Mouse (Mus musculus): ENCODE measurements around the gene Rrp36. TPM values are rescaled to one million over a fixed set of nuclear protein-coding genes. Genes with fewer than 3 reads are reported as not detected.

The Rrp36 gene
- polyA plus RNA-seq (2014; fragmentation: Illumina TruSeq; extraction: RNeasy Lipid Tissue Mini Kit (QIAGEN cat#74804); ENCODE audit: low read depth, low replicate concordance) = 3.3 TPM

DNA sequence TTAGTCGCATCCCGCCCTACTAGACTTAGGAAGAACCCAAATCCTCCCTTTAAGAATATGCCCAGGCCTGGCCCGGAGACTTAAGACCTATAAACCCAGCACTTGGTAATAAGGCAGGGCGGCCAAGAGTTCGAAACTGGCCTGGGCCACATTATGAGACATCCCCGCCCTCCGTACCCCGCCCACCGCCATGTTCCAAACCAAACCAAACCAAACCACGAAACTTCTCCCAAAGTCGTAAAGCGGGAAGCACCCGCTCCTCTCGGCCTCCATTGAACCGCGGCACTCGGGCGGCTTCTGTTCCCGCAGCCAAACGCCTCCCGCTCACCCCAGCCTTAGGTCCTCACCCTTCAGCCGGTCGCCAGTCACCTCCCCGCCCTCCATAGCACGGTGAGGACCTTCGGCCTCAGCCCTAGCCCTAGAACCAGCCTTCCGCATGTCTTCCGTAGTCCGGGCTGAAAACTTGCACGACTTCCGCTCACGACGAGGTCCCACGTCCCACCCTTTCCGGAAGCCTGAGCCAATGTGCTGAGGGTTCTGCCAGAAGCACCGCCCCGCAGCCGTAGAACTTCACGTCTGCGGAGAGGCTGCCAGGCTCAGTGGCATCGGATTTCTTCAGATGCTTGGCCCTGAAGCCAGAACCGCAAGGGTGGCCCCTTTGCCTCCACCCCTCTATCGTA is at the start of gene Rrp36:
Gene Rrp36 (minus strand): TSS at position 503 of the 680 bp plus-strand sequence.

DNA sequence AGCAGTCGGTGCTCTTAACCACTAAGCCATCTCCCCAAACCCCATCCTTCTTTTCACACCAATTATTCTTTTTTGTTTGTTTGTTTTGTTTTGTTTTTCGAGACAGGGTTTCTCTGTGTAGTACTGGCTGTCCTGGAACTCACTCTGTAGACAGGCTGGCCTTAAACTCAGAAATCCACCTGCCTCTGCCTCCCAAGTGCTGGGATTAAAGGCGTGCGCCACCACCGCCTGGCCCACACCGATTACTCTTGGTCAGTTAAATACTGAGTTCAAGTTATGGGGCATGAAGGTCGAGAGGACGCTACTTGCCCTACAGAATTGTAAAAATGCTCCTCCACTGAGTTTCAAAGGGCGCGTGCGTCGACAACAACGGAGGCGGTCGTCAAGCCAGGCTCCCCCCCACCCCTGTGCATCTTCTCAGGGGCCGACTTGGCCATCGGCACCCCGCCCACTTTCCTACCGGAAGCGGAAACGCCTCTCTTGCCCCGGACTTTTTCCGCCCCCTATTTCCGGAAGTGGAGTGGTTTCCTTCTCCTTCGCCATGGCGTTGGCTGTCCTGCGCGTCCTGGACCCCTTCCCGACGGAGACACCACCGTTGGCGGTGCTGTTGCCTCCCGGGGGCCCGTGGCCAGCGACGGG is 36.9 kb upstream of the Rrp36 start, which contains the start of gene Pex6:
Gene Pex6 (plus strand): TSS at position 505 of the 639 bp plus-strand sequence.

DNA sequence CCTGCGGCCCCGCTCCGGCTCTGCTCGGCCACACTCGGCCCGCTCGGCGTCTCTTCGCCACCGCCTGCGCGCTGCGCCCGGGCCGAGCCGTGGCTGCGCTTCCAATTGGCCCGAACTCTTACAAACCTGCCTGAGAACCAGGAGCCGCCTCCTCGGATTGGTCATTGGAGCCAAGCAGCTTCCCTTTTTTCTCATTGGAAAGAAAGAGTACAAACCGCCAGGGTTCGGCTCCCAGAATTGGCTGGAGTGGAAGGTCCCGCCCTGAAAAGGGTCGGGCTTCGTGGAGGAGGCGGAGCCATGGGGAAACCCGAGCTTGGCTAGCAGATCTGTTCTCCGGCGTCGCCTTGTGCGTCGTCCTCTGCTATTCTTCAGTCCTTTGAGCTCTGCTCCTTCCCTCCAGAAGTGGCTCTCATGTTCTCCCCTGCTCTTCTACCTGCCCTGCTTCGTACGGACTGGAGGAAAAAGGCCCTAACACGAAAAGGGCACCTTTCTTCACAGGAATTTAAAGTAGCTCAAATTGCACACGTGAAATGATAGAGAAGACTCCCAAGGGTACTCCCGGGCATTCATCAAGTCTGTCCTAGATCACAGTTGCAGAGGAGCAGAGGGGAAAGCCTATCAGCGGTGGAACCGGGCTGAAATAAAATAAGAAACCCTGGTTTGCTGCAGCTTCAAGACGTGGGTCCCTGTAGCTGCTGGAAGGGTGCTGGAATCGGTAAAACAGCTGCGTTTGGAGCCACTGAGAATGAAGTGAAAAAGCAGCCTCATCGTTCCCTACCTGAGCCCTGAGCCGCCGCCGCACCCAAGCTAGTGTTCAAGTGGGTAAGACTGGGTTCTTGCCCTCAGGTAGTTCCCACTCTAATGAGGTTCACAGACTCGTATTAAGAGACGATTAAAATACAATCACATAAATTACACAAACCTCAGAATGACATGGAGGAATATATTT is 31.0 kb upstream of the Rrp36 start, which contains the start of gene Ppp2r5d:
Gene Ppp2r5d (minus strand): TSS at position 225 of the 949 bp plus-strand sequence.

DNA sequence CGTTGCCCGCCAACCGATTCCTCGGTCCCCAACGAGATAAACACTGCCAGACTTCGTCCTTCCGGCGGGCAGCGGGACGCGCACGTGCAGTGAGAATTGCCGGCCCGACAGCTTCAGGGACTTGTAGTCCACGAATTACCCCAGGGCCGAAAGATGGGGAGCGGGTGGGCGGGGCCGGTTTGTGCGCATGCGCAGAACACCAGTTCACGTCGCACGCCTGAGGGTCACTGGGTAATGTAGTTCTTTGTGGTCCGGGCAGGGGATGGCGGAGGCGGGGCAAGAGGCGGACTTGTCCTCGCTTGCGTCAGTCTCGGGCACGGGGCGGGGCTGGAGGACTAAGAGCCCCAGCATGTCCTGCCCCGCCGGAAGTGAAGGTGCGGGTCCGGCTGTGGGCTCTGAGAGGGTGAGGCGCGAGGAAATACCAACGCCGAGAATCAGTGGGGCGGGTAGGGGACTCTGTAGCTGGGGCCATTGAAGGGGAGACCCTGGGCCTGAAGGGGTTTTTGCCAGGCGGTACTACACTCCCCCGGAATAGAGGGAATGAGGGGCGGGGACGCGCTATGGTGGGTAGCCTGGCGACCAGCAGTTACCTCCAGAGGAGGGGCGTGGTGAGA is 6.7 kb upstream of the Rrp36 start, which contains the start of gene Klhdc3:
Gene Klhdc3 (minus strand): TSS at position 155 of the 614 bp plus-strand sequence.

DNA sequence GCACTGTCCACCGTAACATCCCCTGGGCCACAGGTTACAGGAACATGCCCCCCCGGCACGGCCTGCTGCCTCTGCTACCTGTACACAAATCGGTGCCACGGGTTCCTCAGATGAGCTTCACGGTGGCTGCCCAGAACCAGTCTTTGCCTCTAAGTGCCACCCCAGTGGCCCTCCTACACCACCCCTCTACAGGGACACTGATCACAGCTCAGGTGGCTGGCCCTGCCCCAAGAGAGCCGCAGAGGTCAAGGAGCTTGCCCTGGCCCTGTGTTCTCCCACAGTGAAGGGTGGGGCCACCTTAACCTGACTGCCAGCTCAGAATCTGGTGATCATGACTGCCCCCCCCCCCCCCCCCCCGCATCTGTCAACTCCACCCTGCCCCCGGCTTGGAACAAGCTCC is 4.3 kb upstream of the Rrp36 start, which contains the start of gene Mea1:
Gene Mea1 (plus strand): TSS at position 378 of the 400 bp plus-strand sequence.

DNA sequence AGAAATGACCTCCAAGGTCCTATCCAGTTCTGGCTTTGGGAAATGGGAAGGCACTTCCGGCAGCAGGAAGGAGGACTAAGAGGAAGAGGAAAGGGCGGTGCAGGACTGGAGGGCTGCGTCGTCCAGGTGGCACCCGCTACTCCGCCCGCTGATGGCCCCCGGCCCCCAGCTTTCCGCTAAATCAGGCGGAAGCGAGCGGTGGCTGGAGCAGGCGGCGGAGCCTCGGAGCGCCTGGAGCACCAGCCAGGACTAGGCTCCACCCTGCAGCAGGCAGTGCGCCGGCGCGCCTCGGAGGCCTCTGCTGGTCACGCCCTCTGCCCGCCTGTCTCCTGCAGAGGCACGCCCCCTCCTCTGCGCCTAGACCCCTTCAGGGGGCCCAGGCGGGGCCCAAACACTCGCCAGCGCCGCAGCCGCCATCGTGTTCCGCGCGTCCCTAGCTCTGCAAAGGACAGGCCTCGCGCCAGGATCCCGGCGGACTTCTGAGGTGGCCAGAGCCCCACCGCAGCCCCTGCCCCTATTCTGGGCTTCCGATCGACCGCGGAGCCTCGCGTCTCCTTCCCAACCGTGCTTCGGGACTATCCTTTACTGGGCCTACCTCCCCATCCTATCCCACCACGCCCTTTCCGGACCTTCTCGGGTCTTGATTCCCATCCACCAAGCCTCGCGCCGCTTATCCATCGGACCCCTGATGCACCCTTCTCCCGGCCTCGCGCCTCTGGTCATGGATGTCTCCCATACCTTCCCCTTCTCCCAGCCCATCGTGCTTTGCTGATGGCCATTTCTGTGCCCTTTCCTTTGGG is 23.7 kb downstream of the Rrp36 start, which contains the start of gene Cul7:
Gene Cul7 (plus strand): TSS at position 106 of the 800 bp plus-strand sequence.

DNA sequence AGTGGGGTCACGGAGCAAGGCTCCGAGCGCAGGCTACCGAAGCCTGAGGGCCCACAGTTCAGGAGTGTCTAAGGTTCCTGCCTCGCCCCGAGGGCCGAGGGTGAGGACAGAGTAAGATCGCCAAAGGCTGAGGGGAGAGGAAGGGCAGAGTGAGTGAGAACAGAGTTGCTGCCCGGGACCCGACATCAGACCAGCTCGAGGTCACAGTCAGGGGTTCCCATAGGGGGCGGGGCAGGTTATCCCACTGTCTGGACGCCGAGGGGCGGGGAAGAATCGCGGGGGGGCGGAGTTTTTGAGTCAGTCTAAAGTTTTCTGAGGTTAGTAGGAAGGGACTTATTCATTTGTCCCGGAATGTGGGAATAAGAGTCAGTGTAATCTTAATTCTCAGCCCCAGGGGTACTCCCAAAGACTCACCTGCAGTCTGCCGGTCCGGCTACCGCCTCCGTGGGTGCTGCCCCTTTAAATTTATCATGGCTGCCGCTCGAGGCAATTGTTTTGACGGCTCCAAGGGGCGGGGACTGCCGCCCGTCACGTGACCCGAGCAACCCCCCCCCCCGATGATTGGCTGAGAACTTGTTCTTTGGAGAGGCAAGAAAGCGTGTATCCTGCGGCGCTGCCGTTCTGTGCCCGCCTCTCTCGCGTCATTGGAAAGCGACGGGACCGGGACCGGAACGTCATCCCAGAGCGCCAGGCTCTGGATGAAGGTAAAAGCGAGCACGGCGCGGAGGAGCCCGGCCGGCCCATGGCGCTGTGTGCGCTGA is 28.4 kb downstream of the Rrp36 start, which contains the start of the genes Klc4 and Mrpl2:
Gene Klc4 (minus strand): TSS at position 462 of the 761 bp plus-strand sequence.
Gene Mrpl2 (plus strand): TSS at position 669 of the 761 bp plus-strand sequence.

DNA sequence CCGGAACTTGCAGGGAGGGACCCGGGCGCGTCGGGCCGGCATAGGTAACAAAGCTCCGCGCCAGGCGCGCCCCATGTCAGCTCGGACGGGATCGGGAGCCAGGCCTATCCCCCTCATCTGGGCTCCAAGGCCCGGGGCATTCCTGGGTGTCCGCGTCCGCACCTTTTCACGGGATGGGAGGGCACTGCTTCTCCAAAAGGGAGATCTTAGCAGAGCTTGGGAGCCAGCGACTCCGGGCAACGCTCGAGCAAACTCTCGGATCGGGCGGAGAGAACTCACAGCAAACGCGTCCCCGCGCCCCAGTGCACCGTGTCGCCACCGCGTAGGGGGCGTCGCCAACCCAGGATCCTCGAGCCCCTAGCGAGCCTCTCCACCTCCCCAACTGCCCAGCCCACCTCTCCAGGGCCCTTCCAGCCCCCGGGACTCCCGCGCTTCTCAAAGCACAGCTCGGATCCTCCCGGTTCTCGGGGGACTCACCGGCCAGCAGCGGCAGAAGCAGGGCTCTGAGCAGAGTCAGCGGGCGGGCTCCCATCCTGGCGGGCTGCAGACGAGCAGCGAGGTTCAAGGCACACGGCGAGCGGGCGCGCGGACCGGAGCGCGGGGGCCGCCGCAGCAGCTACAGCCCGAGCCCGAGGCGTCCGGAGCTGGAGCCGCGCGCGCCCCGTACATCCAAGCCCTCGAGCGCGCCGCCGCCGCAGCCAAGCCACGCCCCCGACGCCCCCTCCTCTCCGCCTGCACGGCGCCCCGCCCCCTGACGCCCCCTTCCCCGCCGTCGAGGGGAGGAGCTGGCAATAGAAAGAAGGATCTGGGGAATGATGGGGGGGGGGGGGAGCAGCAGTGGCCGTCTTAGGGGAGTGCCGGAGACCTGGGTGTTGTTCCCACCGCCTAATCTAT is 45.1 kb downstream of the Rrp36 start, which contains the start of gene Ptk7:
Gene Ptk7 (minus strand): TSS at position 714 of the 894 bp plus-strand sequence.

Other genes with a start within 250 kb of the Rrp36 start
- gene Crip3, start 245.4 kb downstream of the Rrp36 start, polyA plus RNA-seq (2014; fragmentation: Illumina TruSeq; extraction: RNeasy Lipid Tissue Mini Kit (QIAGEN cat#74804); ENCODE audit: low read depth, low replicate concordance) = not detected
- gene Slc22a7, start 235.9 kb downstream of the Rrp36 start, polyA plus RNA-seq (2014; fragmentation: Illumina TruSeq; extraction: RNeasy Lipid Tissue Mini Kit (QIAGEN cat#74804); ENCODE audit: low read depth, low replicate concordance) = not detected
- 0.09 TPM for gene Ttbk1, start 186.7 kb downstream of the Rrp36 start, polyA plus RNA-seq (2014; fragmentation: Illumina TruSeq; extraction: RNeasy Lipid Tissue Mini Kit (QIAGEN cat#74804); ENCODE audit: low read depth, low replicate concordance)
- gene Dnph1, start 177.6 kb downstream of the Rrp36 start, polyA plus RNA-seq (2014; fragmentation: Illumina TruSeq; extraction: RNeasy Lipid Tissue Mini Kit (QIAGEN cat#74804); ENCODE audit: low read depth, low replicate concordance) = 1.1 TPM
- gene Cul9, start 128.0 kb downstream of the Rrp36 start, polyA plus RNA-seq (2014; fragmentation: Illumina TruSeq; extraction: RNeasy Lipid Tissue Mini Kit (QIAGEN cat#74804); ENCODE audit: low read depth, low replicate concordance) = 0.44 TPM
- gene Srf, start 118.2 kb downstream of the Rrp36 start, polyA plus RNA-seq (2014; fragmentation: Illumina TruSeq; extraction: RNeasy Lipid Tissue Mini Kit (QIAGEN cat#74804); ENCODE audit: low read depth, low replicate concordance) = 0.22 TPM
- not detected for gene Ptk7, start 44.8 kb downstream of the Rrp36 start, polyA plus RNA-seq (2014; fragmentation: Illumina TruSeq; extraction: RNeasy Lipid Tissue Mini Kit (QIAGEN cat#74804); ENCODE audit: low read depth, low replicate concordance)
- gene Klc4, start 28.3 kb downstream of the Rrp36 start, polyA plus RNA-seq (2014; fragmentation: Illumina TruSeq; extraction: RNeasy Lipid Tissue Mini Kit (QIAGEN cat#74804); ENCODE audit: low read depth, low replicate concordance) = 0.41 TPM
- gene Mrpl2, start 28.1 kb downstream of the Rrp36 start, polyA plus RNA-seq (2014; fragmentation: Illumina TruSeq; extraction: RNeasy Lipid Tissue Mini Kit (QIAGEN cat#74804); ENCODE audit: low read depth, low replicate concordance) = 0.95 TPM
- gene Cul7, start 24.0 kb downstream of the Rrp36 start, polyA plus RNA-seq (2014; fragmentation: Illumina TruSeq; extraction: RNeasy Lipid Tissue Mini Kit (QIAGEN cat#74804); ENCODE audit: low read depth, low replicate concordance) = 0.19 TPM
- 4.2 TPM for gene Mea1, start 4.4 kb upstream of the Rrp36 start, polyA plus RNA-seq (2014; fragmentation: Illumina TruSeq; extraction: RNeasy Lipid Tissue Mini Kit (QIAGEN cat#74804); ENCODE audit: low read depth, low replicate concordance)
- 5.9 TPM for gene Klhdc3, start 6.6 kb upstream of the Rrp36 start, polyA plus RNA-seq (2014; fragmentation: Illumina TruSeq; extraction: RNeasy Lipid Tissue Mini Kit (QIAGEN cat#74804); ENCODE audit: low read depth, low replicate concordance)
- gene Ppp2r5d, start 30.8 kb upstream of the Rrp36 start, polyA plus RNA-seq (2014; fragmentation: Illumina TruSeq; extraction: RNeasy Lipid Tissue Mini Kit (QIAGEN cat#74804); ENCODE audit: low read depth, low replicate concordance) = 8.6 TPM
- 0.50 TPM for gene Pex6, start 37.1 kb upstream of the Rrp36 start, polyA plus RNA-seq (2014; fragmentation: Illumina TruSeq; extraction: RNeasy Lipid Tissue Mini Kit (QIAGEN cat#74804); ENCODE audit: low read depth, low replicate concordance)
- gene Gnmt, start 54.8 kb upstream of the Rrp36 start, polyA plus RNA-seq (2014; fragmentation: Illumina TruSeq; extraction: RNeasy Lipid Tissue Mini Kit (QIAGEN cat#74804); ENCODE audit: low read depth, low replicate concordance) = not detected
- 3.1 TPM for gene Cnpy3, start 77.9 kb upstream of the Rrp36 start, polyA plus RNA-seq (2014; fragmentation: Illumina TruSeq; extraction: RNeasy Lipid Tissue Mini Kit (QIAGEN cat#74804); ENCODE audit: low read depth, low replicate concordance)
- gene Ptcra, start 89.4 kb upstream of the Rrp36 start, polyA plus RNA-seq (2014; fragmentation: Illumina TruSeq; extraction: RNeasy Lipid Tissue Mini Kit (QIAGEN cat#74804); ENCODE audit: low read depth, low replicate concordance) = not detected
- 13.0 TPM for gene 2310039H08Rik, start 98.3 kb upstream of the Rrp36 start, polyA plus RNA-seq (2014; fragmentation: Illumina TruSeq; extraction: RNeasy Lipid Tissue Mini Kit (QIAGEN cat#74804); ENCODE audit: low read depth, low replicate concordance)
- gene Rpl7l1, start 108.3 kb upstream of the Rrp36 start, polyA plus RNA-seq (2014; fragmentation: Illumina TruSeq; extraction: RNeasy Lipid Tissue Mini Kit (QIAGEN cat#74804); ENCODE audit: low read depth, low replicate concordance) = 25.2 TPM
- gene Bicral, start 184.1 kb upstream of the Rrp36 start, polyA plus RNA-seq (2014; fragmentation: Illumina TruSeq; extraction: RNeasy Lipid Tissue Mini Kit (QIAGEN cat#74804); ENCODE audit: low read depth, low replicate concordance) = 11.0 TPM
- gene Tbcc, start 216.3 kb upstream of the Rrp36 start, polyA plus RNA-seq (2014; fragmentation: Illumina TruSeq; extraction: RNeasy Lipid Tissue Mini Kit (QIAGEN cat#74804); ENCODE audit: low read depth, low replicate concordance) = 0.66 TPM
- gene Prph2, start 236.1 kb upstream of the Rrp36 start, polyA plus RNA-seq (2014; fragmentation: Illumina TruSeq; extraction: RNeasy Lipid Tissue Mini Kit (QIAGEN cat#74804); ENCODE audit: low read depth, low replicate concordance) = not detected

Data from sigmoid colon, adult 10 weeks (tissue).